Mouse (Mus musculus) neural tube, embryonic 12.5 days (tissue): ENCODE measurements around the gene Gm3625. TPM values are rescaled to one million over a fixed set of nuclear protein-coding genes. Genes with fewer than 3 reads are reported as not detected.
"Not testable (repeated sequence)": the region's sequence is repeated elsewhere in the genome, so short reads cannot be mapped to it uniquely, and the experiment has no call there.

ENCODE experiments used
- ATAC-seq: fragments of 200-750 bp; cut with Nextera tagmentation; 2 replicates; pipeline ENCODE4 v1.8.0; 2017; ENCODE audit warnings: low read depth, mild to moderate bottlenecking, moderate TSS enrichment, moderate library complexity; ENCODE audit not compliant: low FRiP score
- H3K27ac ChIP-seq: fragments of 300-500 bp; sonication (generic); 2 replicates; pipeline ENCODE4 v1.5.1; 2016
- H3K27me3 ChIP-seq: fragments of 300-500 bp; sonication (generic); replicated peaks from 2 replicates; pipeline ENCODE4 v1.6.1; 2016; ENCODE audit warnings: mild to moderate bottlenecking
- H3K36me3 ChIP-seq: fragments of 300-500 bp; sonication (generic); 2 replicates; pipeline ENCODE4 v1.6.1; 2016; ENCODE audit warnings: mild to moderate bottlenecking
- H3K4me1 ChIP-seq: fragments of 300-500 bp; sonication (generic); 2 replicates; pipeline ENCODE4 v1.6.1; 2016
- H3K4me2 ChIP-seq: fragments of 300-500 bp; sonication (generic); replicated peaks from 2 replicates; pipeline ENCODE4 v1.6.1; 2016; ENCODE audit warnings: mild to moderate bottlenecking
- H3K4me3 ChIP-seq: fragments of 300-500 bp; sonication (generic); 2 replicates; pipeline ENCODE4 v1.5.1; 2016
- H3K9ac ChIP-seq: fragments of 300-500 bp; sonication (generic); 2 replicates; pipeline ENCODE4 v1.6.1; 2016; ENCODE audit warnings: mild to moderate bottlenecking
- H3K9me3 ChIP-seq: fragments of 300-500 bp; sonication (generic); 2 replicates; pipeline ENCODE4 v1.6.1; 2016; ENCODE audit warnings: mild to moderate bottlenecking
- WGBS: fragments of 180-500 bp; shearing (Covaris S2); methylation state at CpG from one replicate; pipeline ENCODE4 v1.1.7; 2016; 5-methylcytosine and 5-hydroxymethylcytosine counted together
- polyA plus RNA-seq: library from polyadenylated mRNA; unstranded; fragments of >200 nt; fragmentation: Nextera tagmentation; extraction: Ambion mirVana; gene quantifications from 2 replicates; pipeline ENCODE4 v1.2.1, GENCODE M21; 2016

Gm3625 gene
- polyA plus RNA-seq, 1 experiment from 2014 or later: not detected

GRCm38 (mm10) chr12:4592025-4592424 lies 702 bp downstream of the Gm3625 start:
- peaks cover 10% of the 10 kb centered on the region for H3K4me1 ChIP-seq
- no peaks in the 10 kb centered on the region for H3K27me3 ChIP-seq
- no peaks in the 10 kb centered on the region for H3K36me3 ChIP-seq
- peak overlapping the region; percentile 87 for H3K4me2 ChIP-seq
- no peaks in the 10 kb centered on the region for H3K9me3 ChIP-seq
- no peak overlapping the region for H3K27ac ChIP-seq
- ATAC-seq: no peak
- no peak overlapping the region for H3K9ac ChIP-seq
- 75% methylated on average over 6 of the region's 6 CpGs for WGBS
- no peak overlapping the region for H3K4me3 ChIP-seq

DNA sequence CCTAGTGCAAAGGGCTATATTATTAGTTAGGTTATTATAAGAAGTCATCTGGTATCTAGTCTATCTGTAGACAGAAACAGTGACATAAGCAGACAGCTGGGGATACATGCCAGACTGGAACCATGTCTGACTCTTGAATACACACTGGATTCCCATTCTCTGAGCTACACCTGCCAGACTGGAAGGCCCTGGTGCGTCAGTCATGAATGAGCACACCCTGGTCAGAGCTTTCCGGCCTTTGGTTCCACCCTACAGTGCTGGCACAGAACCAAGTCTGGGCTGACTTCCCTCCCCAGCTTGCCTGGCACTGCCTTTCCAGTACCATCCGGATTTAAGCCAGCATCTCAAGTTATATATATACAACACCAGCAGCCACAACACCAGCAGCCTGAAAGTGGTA lies 4.1 kb downstream of the Gm3625 start:
- ATAC-seq: no peak
- H3K9ac ChIP-seq: no peak overlapping the region
- H3K36me3 ChIP-seq: no peaks in the 10 kb centered on the region
- WGBS: 88% methylated on average over 3 of the region's 3 CpGs
- H3K27ac ChIP-seq: no peak overlapping the region
- H3K27me3 ChIP-seq: no peaks in the 10 kb centered on the region
- H3K4me1 ChIP-seq: peaks cover 8% of the 10 kb centered on the region
- H3K4me2 ChIP-seq: no peak overlapping the region
- no peak overlapping the region for H3K4me3 ChIP-seq
- H3K9me3 ChIP-seq: no peaks in the 10 kb centered on the region

- Histone ChIP-seq H3K9ac (no peak overlapping the region), H3K36me3 (no peaks in the 10 kb centered on the region), H3K27ac (no peak overlapping the region), H3K4me1 (peaks cover 3% of the 10 kb centered on the region; the same call in 1 of the 2 replicates), H3K9me3 (no peaks in the 10 kb centered on the region), H3K4me2 (no peak overlapping the region), H3K27me3 (no peaks in the 10 kb centered on the region), H3K4me3 (no peak overlapping the region)
- WGBS: 85% methylated on average over 2 of the region's 2 CpGs
- ATAC-seq: no peak
These were observed 4.9 kb downstream of the Gm3625 start for GRCm38 (mm10) chr12:4587846-4588245.

DNA sequence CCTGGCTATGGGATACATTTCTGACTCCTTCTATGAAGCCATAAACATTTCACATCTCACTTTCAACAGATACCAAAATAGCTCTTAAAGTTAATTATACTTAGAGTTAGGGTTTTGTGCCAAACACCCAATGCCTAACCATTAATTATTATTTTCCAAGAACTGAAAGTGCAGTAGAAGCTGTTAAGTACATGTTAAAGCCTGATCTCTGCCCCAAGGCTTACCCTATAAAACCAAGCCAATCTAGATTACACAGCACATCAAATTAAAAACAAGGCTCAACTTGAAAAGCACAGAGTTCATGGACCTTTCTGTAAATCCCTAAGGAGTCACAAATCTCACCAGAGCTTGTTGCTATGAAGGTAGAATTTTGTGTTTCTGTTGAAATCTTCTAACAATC lies 10.4 kb downstream of the Gm3625 start:
- H3K4me2 ChIP-seq: no peak overlapping the region
- no peaks in the 10 kb centered on the region for H3K4me1 ChIP-seq
- no peaks in the 10 kb centered on the region for H3K27me3 ChIP-seq
- no peak overlapping the region for H3K27ac ChIP-seq
- no peak overlapping the region for H3K4me3 ChIP-seq
- H3K36me3 ChIP-seq: no peaks in the 10 kb centered on the region
- H3K9ac ChIP-seq: no peak overlapping the region
- H3K9me3 ChIP-seq: no peaks in the 10 kb centered on the region
- no peak for ATAC-seq

DNA sequence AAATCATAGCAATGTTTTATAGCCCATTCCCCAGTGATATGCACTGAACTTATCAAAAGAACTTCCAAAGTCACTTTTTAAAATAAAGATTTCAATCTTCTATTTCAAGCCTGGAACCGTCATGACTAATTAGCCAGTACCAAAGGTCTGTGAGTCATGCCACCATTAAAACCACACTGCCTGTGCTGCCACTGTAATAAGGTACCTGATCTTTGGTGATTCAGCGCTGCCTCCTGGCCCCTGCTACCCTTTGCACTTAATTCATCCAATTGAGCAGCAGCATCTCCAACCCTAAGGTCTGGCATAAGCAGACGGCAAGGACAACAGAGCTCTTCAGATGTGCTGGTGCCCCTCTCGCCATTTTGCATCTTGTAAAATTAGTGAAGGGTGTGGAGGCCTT lies 18.7 kb downstream of the Gm3625 start:
- no peak overlapping the region for H3K4me3 ChIP-seq
- ATAC-seq: no peak
- no peaks in the 10 kb centered on the region for H3K4me1 ChIP-seq
- H3K4me2 ChIP-seq: no peak overlapping the region
- WGBS: 88% methylated on average over 4 of the region's 4 CpGs
- no peaks in the 10 kb centered on the region for H3K27me3 ChIP-seq
- H3K9ac ChIP-seq: no peak overlapping the region
- H3K36me3 ChIP-seq: no peaks in the 10 kb centered on the region
- no peaks in the 10 kb centered on the region for H3K9me3 ChIP-seq
- H3K27ac ChIP-seq: no peak overlapping the region

GRCm38 (mm10) chr12:4571864-4572263 lies 20.9 kb downstream of the Gm3625 start:
- 28% methylated on average over 5 of the region's 5 CpGs for WGBS

DNA sequence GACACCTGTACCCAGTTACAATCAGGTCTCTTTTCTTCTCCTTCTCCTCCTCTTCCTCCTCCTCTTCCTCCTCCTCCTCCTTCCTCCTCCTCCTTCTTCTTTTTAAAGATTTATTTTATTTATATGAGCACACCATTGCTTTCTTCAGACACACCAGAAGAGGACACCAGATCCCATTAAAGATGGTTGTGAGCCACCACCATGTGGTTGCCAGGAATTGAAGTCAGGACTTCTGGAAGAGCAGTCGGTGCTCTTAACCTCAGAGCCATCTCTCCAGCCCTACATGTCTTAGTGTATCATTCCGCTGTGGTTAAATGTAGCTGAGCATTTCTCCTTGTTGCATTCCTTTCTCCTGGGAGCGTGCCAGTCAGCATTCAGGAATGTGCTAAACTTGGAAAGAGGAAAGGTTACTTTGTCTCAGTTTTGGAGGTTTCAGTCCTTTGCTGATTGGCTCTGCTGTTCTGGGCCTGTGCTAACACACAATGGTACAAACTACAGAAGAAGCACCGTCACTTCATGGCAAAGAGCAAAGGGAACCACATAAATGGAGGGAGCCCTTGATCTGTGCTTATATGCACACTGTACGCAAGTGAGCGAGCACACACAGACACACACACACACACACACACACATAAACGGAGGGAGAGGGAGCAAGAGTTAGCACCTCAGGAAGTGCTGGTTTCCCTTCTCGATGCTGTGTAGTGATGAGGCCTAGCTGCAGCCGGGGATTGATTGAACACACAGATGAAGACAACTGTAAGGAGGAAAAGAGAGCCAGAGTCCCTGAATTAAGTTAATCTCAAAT lies 34.0 kb downstream of the Gm3625 start:
- Histone ChIP-seq H3K9ac (no peak overlapping the region), H3K36me3 (no peaks in the 10 kb centered on the region), H3K4me2 (no peak overlapping the region), H3K27me3 (no peaks in the 10 kb centered on the region), H3K4me1 (no peaks in the 10 kb centered on the region), H3K27ac (no peak overlapping the region), H3K4me3 (no peak overlapping the region), H3K9me3 (no peaks in the 10 kb centered on the region)
- ATAC-seq: no peak
- WGBS: 85% methylated on average over 9 of the region's 9 CpGs

More at GRCm38 (mm10) chr12:4571864-4572263, 20.9 kb downstream of the Gm3625 start:
- no peaks in the 10 kb centered on the region for H3K9me3 ChIP-seq
- no peaks in the 10 kb centered on the region for H3K4me1 ChIP-seq
- no peak overlapping the region for H3K4me2 ChIP-seq
- H3K4me3 ChIP-seq: no peak overlapping the region
- H3K27ac ChIP-seq: no peak overlapping the region
- no peaks in the 10 kb centered on the region for H3K36me3 ChIP-seq
- no peaks in the 10 kb centered on the region for H3K27me3 ChIP-seq
- no peak for ATAC-seq
- no peak overlapping the region for H3K9ac ChIP-seq

DNA sequence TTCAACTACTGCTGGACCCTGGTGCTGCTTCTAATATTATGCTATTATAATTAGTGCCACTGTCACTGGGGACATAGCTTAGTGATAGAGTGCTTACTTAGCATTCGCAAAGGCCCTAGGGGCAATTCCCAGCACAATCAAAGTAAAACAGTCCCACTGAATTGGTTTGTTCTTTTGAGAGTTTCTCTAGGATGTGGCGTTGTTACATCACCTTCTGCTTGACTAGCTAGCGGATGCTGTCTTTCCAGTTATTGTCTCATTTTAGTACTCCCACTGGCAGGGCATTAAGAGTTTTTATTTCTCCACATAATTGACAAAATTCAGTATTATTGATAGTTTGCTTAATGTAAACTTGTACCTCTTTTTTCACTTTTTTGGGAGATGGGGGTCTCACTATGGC lies 34.7 kb downstream of the Gm3625 start:
- no peak for ATAC-seq
- H3K27me3 ChIP-seq: no peaks in the 10 kb centered on the region
- no peak overlapping the region for H3K27ac ChIP-seq
- H3K9ac ChIP-seq: no peak overlapping the region
- H3K4me1 ChIP-seq: no peaks in the 10 kb centered on the region
- H3K4me2 ChIP-seq: no peak overlapping the region
- no peaks in the 10 kb centered on the region for H3K36me3 ChIP-seq
- no peak overlapping the region for H3K4me3 ChIP-seq
- H3K9me3 ChIP-seq: no peaks in the 10 kb centered on the region
- WGBS: 64% methylated on average over 3 of the region's 3 CpGs

DNA sequence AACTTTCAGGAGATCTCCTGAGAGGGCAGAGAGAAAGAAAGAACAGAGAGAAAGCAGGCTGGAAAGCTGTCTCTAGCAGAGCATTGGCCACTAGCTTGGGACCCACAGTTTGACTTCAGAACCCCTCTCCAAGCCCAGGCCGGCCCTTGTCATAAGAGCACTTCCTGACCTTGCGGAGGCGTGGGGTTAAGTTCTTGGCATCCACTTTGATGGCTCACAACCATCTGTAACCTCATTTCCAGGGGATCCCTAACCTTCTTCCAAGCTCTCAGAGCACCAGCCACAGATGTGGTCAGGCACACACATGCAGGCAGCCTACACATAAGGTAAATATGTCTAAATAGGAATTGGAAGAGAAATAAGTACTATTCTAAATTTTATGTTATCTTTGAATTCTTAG lies 35.3 kb downstream of the Gm3625 start:
- 80% methylated on average over 3 of the region's 3 CpGs for WGBS
- Histone ChIP-seq H3K9me3 (no peaks in the 10 kb centered on the region), H3K4me3 (no peak overlapping the region), H3K27me3 (no peaks in the 10 kb centered on the region), H3K9ac (no peak overlapping the region), H3K4me1 (no peaks in the 10 kb centered on the region), H3K4me2 (no peak overlapping the region), H3K36me3 (no peaks in the 10 kb centered on the region), H3K27ac (no peak overlapping the region)
- ATAC-seq: no peak

GRCm38 (mm10) chr12:4556891-4557290 lies 35.8 kb downstream of the Gm3625 start:
- no peak for ATAC-seq
- H3K36me3 ChIP-seq: no peaks in the 10 kb centered on the region
- no peak overlapping the region for H3K4me2 ChIP-seq
- H3K27me3 ChIP-seq: no peaks in the 10 kb centered on the region
- no peak overlapping the region for H3K9ac ChIP-seq
- H3K27ac ChIP-seq: no peak overlapping the region
- WGBS: 89% methylated on average over 9 of the region's 9 CpGs
- H3K4me3 ChIP-seq: no peak overlapping the region
- H3K9me3 ChIP-seq: no peaks in the 10 kb centered on the region
- H3K4me1 ChIP-seq: no peaks in the 10 kb centered on the region

- no peak for ATAC-seq
- H3K27ac ChIP-seq: no peak overlapping the region
- no peak overlapping the region for H3K9ac ChIP-seq
- WGBS: 83% methylated on average over 5 of the region's 6 CpGs
- H3K4me3 ChIP-seq: no peak overlapping the region
- H3K36me3 ChIP-seq: no peaks in the 10 kb centered on the region
- H3K4me2 ChIP-seq: no peak overlapping the region
- no peaks in the 10 kb centered on the region for H3K4me1 ChIP-seq
- H3K9me3 ChIP-seq: no peaks in the 10 kb centered on the region
- H3K27me3 ChIP-seq: no peaks in the 10 kb centered on the region
These were observed 37.3 kb downstream of the Gm3625 start for GRCm38 (mm10) chr12:4555451-4555850.

DNA sequence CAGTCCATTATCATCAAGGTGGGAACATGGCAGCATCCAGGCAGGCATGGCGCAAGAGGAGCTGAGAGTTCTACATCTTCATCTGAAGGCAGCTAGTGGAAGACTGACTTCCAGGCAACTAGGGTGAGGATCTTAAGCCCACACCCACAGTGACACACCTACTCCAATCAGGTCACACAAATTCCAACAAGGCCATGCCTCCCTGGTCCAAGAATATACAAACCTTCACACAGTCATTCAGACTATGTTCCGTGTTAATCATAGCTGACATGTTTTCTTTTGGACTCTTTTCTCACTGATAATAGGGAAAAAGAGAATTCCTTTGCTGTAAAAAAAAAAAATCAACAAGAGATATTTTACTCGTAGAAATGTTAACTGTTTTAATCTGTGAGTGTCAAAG lies 39.0 kb downstream of the Gm3625 start:
- WGBS: 93% methylated on average over 3 of the region's 3 CpGs
- ATAC-seq, H3K9me3 ChIP-seq: not testable (repeated sequence)

More for the DNA sequence above, 39.0 kb downstream of the Gm3625 start:
- not testable (repeated sequence) for H3K9ac ChIP-seq, H3K27ac ChIP-seq, H3K4me1 ChIP-seq, H3K27me3 ChIP-seq, H3K4me3 ChIP-seq, H3K36me3 ChIP-seq, H3K4me2 ChIP-seq
